Mouse (Mus musculus): Measurements from ENCODE around the gene Ccdc159.

GRCm38 (mm10) chr9:21909474-21910223 is 17.6 kb upstream of the Ccdc159 start:
- TF ChIP-seq CTCF (IDR thresholded peaks at IDR 0.05; ENCODE audit: insufficient read depth, low read length) = no peak
- no peak for TF ChIP-seq POLR2A (IDR thresholded peaks at IDR 0.05; ENCODE audit: borderline replicate concordance, extremely low read depth, low read depth, low read length)

All from lung, adult 2 months (tissue).